Mouse (Mus musculus): Measurements from ENCODE around the gene Rpp40.

- TF ChIP-seq GATA1 (IDR thresholded peaks at IDR 0.05; ENCODE audit: borderline replicate concordance, low read length) (no peak), CTCF (IDR thresholded peaks at IDR 0.05; ENCODE audit: low read depth, low read length) (no peak), POLR2AphosphoS5 (IDR thresholded peaks at IDR 0.05; ENCODE audit: insufficient replicate concordance, low read depth, low read length) (no peak), GATA2 (IDR thresholded peaks at IDR 0.05; ENCODE audit: borderline replicate concordance, low read depth, low read length) (no peak), TAL1 (conservative IDR thresholded peaks at IDR 0.05; ENCODE audit: low read depth, low read length) (no peak)
These were observed 60.9 kb downstream of the Rpp40 start for GRCm38 (mm10) chr13:35845306-35845705.

Data from G1E (cell line).